Mouse (Mus musculus) adrenal gland, postnatal 25 days (tissue): ENCODE measurements around the gene Olfr1022. TPM values are rescaled to one million over a fixed set of nuclear protein-coding genes. Genes with fewer than 3 reads are reported as not detected.

Experiments
- DNase-seq: peaks from one replicate; pipeline ENCODE4 v3.0.0; 2021; ENCODE audit warnings: mixed read lengths
- long read RNA-seq: library from polyadenylated mRNA; stranded (forward); transcript quantifications from one replicate; pipeline ENCODE4 v2.0.0, GENCODE M21; 2021
- total RNA-seq: library from RNA; stranded (reverse); gene quantifications from 2 replicates; pipeline ENCODE4 v1.2.3, GENCODE M21; 2021

Olfr1022 gene
- not detected in 2 replicates for total RNA-seq
- long read RNA-seq = 0 reads

DNA sequence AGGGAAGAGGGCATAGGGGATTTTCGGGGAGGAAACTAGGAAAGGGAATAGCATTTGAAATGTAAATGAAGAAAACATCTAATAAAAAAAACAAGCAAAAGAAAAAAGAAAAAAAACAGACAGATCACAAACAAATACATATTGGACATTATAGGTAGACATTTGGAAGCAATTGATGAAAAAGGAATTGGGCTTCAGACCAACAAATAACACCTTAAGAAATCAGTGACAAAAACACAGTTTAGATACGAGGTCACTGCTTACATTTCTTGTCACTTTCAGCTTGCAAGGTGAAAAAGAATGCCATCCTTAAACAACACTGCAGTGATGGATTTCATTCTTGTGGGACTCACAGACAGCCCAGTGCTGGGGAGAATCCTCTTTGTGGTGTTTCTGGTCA is at the start of gene Olfr1022:
Gene Olfr1022 (plus strand): TSS at position 301 of the 400 bp plus-strand sequence.
- no peak for DNase-seq

DNA sequence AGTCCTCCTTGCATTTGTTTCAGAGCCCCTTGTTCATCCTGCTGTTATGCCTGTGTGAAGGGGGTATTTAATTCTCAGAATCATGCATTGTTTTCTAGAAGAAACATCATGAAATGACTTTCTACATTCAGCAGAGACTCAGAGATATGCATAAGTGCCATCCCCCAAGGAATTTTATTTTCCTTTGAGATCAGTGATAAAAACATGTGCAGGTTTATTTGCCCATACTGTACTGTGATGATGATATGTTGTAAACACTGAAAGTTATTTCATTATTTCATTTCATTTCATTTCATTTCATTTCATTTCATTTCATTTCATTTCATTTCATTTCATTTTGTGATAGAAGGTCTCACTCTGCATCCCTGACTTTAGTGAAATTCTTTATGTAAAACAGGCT is 23.0 kb upstream of the Olfr1022 start, which contains the start of gene Olfr1019:
Gene Olfr1019 (minus strand): TSS at position 101 of the 400 bp plus-strand sequence.
- no peak for DNase-seq

DNA sequence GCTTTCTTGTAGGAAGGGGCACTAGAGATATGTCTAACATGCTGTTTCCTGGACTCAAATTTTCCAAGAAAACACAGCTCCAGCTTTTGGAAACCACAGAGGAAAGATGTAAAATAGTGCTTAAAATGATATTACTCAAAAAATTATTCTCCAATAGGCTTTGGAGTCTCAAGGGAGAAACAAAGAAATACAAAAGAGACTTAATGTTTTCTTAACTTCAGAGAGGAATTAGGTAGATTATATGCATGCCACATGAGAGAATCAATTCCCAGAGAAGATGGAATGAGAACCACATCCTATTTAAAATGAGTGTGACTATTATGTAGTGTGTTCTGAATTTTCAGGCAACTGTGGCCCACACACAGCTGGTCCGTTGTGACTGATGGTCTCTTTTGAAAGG is 21.7 kb upstream of the Olfr1022 start, which contains the start of gene Olfr1020:
Gene Olfr1020 (plus strand): TSS at position 301 of the 400 bp plus-strand sequence.
- no peak for DNase-seq

DNA sequence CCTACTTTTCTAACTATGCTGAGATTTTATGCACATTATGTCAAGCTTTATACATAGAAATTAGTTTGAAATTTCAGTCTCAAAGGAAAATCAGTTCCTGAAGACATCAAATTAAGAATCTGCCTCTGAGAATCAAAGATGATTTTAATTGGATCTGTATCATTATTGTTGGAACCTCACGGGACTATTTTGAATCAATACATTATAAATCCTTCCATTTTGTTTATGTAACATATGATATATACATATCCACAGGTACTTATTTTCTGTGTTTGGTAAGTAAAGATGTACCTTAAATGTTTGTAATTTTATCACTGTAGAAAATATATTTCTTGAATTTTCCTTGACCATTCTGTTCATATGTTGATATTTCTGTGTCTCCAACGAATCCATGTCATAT is 16.9 kb downstream of the Olfr1022 start, which contains the start of gene Olfr1023:
Gene Olfr1023 (plus strand): TSS at position 301 of the 400 bp plus-strand sequence.
- no peak for DNase-seq

DNA sequence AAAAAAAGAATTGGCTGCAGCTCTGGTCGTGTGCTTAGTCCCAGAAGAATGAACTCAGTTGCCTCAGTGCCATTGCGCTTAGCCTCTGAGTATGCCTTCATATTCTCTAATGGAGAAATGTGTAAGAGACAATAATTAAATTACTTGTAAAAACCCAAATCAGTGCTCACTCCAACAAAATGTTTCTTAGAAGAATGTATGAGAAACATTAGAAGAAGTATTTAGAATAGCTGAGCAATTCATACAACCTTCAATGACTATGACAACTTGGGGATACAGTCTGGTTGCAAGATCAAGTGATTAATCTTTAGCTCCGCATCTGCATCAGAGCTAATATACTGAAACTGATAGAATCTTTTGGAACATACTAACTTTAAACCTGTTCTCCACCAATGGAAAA is 36.6 kb downstream of the Olfr1022 start, which contains the start of gene Olfr1024:
Gene Olfr1024 (minus strand): TSS at position 101 of the 400 bp plus-strand sequence.
- DNase-seq = no peak

DNA sequence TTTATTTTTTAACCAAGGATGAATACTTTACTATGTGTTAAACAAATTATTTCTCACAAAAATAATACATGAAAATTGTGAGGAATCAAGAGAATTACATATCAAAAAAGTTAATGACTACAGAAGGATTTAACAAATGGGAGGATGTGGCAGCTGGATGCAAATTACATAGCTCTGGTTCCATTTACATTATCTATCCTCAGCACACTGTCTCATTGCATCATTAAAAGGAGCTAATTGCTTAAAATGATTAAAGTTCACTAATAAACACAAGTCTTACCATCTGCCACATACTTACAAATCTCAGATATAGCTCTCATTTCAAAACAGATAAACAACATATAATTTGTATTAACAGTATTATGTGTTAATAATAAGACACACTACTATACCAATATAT is 44.8 kb downstream of the Olfr1022 start:
- no peak for DNase-seq

DNA sequence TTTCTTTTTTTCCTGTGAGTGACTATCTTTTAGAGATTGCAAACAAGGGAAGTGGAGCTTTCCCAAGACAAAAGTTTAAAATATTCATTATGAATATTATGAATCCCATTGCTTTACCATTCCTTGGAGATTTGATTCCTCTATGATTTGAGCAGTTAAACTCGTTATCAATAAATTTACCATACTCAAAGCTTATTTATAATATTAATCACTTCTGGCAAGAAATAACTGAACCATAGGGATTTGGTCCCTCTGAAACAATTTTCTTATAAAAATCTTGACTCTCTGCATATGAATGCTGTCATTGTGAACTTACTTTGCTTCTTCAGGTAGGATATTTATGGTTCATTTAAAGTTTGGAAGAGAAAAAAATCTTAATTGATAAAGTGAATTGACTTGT is 46.5 kb downstream of the Olfr1022 start, which contains the start of gene Olfr1025-ps1:
Gene Olfr1025-ps1 (plus strand): TSS at position 301 of the 400 bp plus-strand sequence.
- no peak for DNase-seq

Other genes starting within 250 kb of the Olfr1022 start
- not detected in 2 replicates for gene Olfr1002, start 217.9 kb upstream of the Olfr1022 start, total RNA-seq
- gene Olfr154, start 204.1 kb upstream of the Olfr1022 start, total RNA-seq = not detected in 2 replicates
- not detected in 2 replicates for gene Olfr1006, start 189.8 kb upstream of the Olfr1022 start, total RNA-seq
- gene Olfr1008, start 179.2 kb upstream of the Olfr1022 start, total RNA-seq = not detected in 2 replicates
- 0.30 TPM in 1 of 2 replicates, not detected in the other for gene Olfr1009, start 153.2 kb upstream of the Olfr1022 start, total RNA-seq
- not detected in 2 replicates for gene Olfr1012, start 105.8 kb upstream of the Olfr1022 start, total RNA-seq
- gene Olfr1013, start 101.5 kb upstream of the Olfr1022 start, total RNA-seq = 0.06 TPM in 1 of 2 replicates, not detected in the other
- gene Olfr1014, start 95.9 kb upstream of the Olfr1022 start, total RNA-seq = 0.38 TPM in 1 of 2 replicates, not detected in the other
- gene Olfr1015, start 86.6 kb upstream of the Olfr1022 start, total RNA-seq = not detected in 2 replicates
- gene Olfr1016, start 66.0 kb upstream of the Olfr1022 start, total RNA-seq = not detected in 2 replicates
- gene Olfr1018, start 50.1 kb upstream of the Olfr1022 start, total RNA-seq = not detected in 2 replicates
- not detected in 2 replicates for gene Olfr1019, start 23.1 kb upstream of the Olfr1022 start, total RNA-seq
- gene Olfr1020, start 21.6 kb upstream of the Olfr1022 start, total RNA-seq = not detected in 2 replicates
- not detected in 2 replicates for gene Olfr1023, start 17.0 kb downstream of the Olfr1022 start, total RNA-seq
- not detected in 2 replicates for gene Olfr1024, start 36.5 kb downstream of the Olfr1022 start, total RNA-seq
- not detected in 2 replicates for gene Olfr1025-ps1, start 46.6 kb downstream of the Olfr1022 start, total RNA-seq
- not detected in 2 replicates for gene Olfr1026, start 53.0 kb downstream of the Olfr1022 start, total RNA-seq
- gene Olfr1028, start 81.8 kb downstream of the Olfr1022 start, total RNA-seq = not detected in 2 replicates
- gene Olfr1029, start 105.3 kb downstream of the Olfr1022 start, total RNA-seq = not detected in 2 replicates
- gene Olfr1030, start 110.7 kb downstream of the Olfr1022 start, total RNA-seq = not detected in 2 replicates
- not detected in 2 replicates for gene Olfr1031, start 121.7 kb downstream of the Olfr1022 start, total RNA-seq
- gene Olfr1032, start 136.9 kb downstream of the Olfr1022 start, total RNA-seq = not detected in 2 replicates
- 4.5 and 4.9 TPM in 2 replicates for gene Olfr1033, start 152.0 kb downstream of the Olfr1022 start, total RNA-seq
- 0.29 and 0.33 TPM in 2 replicates for gene Olfr1034, start 177.3 kb downstream of the Olfr1022 start, total RNA-seq
- gene Olfr1036, start 205.4 kb downstream of the Olfr1022 start, total RNA-seq = not detected in 2 replicates
- gene Olfr1037, start 218.8 kb downstream of the Olfr1022 start, total RNA-seq = not detected in 2 replicates